Mouse (Mus musculus) liver, embryonic 11.5 days (tissue): ENCODE data around the gene Cln5. TPM values are rescaled to one million over a fixed set of nuclear protein-coding genes. Genes with fewer than 3 reads are reported as not detected.

Experiments used
- ATAC-seq: fragments of 200-750 bp; cut with Nextera tagmentation; replicated peaks from 2 replicates; pipeline ENCODE4 v1.8.0; 2017; ENCODE audit warnings: moderate number of reproducible peaks, mild to moderate bottlenecking, moderate TSS enrichment, moderate library complexity; ENCODE audit not compliant: low FRiP score
- DNase-seq: peaks from one replicate; pipeline ENCODE4 v3.0.0-alpha.2; 2017; ENCODE audit warnings: low spot score
- H3K27ac ChIP-seq: fragments of 300-500 bp; sonication (generic); 2 replicates; pipeline ENCODE4 v1.5.1; 2014; ENCODE audit warnings: mild to moderate bottlenecking, low read depth, low read length, control low read depth
- H3K27me3 ChIP-seq: fragments of 300-500 bp; sonication (generic); replicated peaks from 2 replicates; pipeline ENCODE4 v1.6.1; 2014; ENCODE audit warnings: low read length, mixed read lengths; ENCODE audit not compliant: control insufficient read depth, insufficient read depth
- H3K36me3 ChIP-seq: fragments of 300-500 bp; sonication (generic); 2 replicates; pipeline ENCODE4 v1.6.1; 2014; ENCODE audit warnings: mild to moderate bottlenecking, low read length, moderate library complexity, mixed read lengths; ENCODE audit not compliant: control insufficient read depth, insufficient read depth
- H3K4me1 ChIP-seq: fragments of 300-500 bp; sonication (generic); replicated peaks from 2 replicates; pipeline ENCODE4 v1.6.1; 2014; ENCODE audit warnings: low read length, mixed read lengths; ENCODE audit not compliant: control insufficient read depth, insufficient read depth
- H3K4me2 ChIP-seq: fragments of 300-500 bp; sonication (generic); 2 replicates; pipeline ENCODE4 v1.6.1; 2014; ENCODE audit warnings: mild to moderate bottlenecking, control low read depth, moderate library complexity
- H3K4me3 ChIP-seq: fragments of 300-500 bp; sonication (generic); 2 replicates; pipeline ENCODE4 v1.5.1; 2014; ENCODE audit warnings: low read depth, low read length, control low read depth
- H3K9ac ChIP-seq: fragments of 300-500 bp; sonication (generic); 2 replicates; pipeline ENCODE4 v1.6.1; 2014; ENCODE audit warnings: low read depth, low read length, control low read depth
- H3K9me3 ChIP-seq: fragments of 300-500 bp; sonication (generic); 2 replicates; pipeline ENCODE4 v1.6.1; 2016; ENCODE audit warnings: low read length, inconsistent platforms, mixed read lengths; ENCODE audit not compliant: control insufficient read depth
- WGBS: fragments of 180-500 bp; shearing (Covaris S2); extraction: QIAGEN DNeasy Blood & Tissue Kit; methylation state at CpG from one replicate; pipeline ENCODE4 v1.1.7; 2014; 5-methylcytosine and 5-hydroxymethylcytosine counted together
- polyA plus RNA-seq: library from polyadenylated mRNA; unstranded; fragments of >200 nt; fragmentation: Nextera tagmentation; extraction: Ambion mirVana; gene quantifications from 2 replicates; pipeline ENCODE4 v1.2.1, GENCODE M21; 2014

Cln5 gene
- polyA plus RNA-seq, 1 experiment from 2014 or later, result 29.4 TPM

GRCm38 (mm10) chr14:103073825-103074224 lies 3.8 kb downstream of the Cln5 start:
- H3K27ac ChIP-seq, result no peak overlapping the region
- 94% methylated on average over 8 of the region's 8 CpGs for WGBS
- peaks cover 17% of the 10 kb centered on the region for H3K36me3 ChIP-seq
- H3K4me2 ChIP-seq, result no peak overlapping the region
- 0 out of 2 replicates have a peak, but pooled peaks cover 6% of the 10 kb centered on the region for H3K4me1 ChIP-seq
- no peak for DNase-seq
- no peaks in the 10 kb centered on the region for H3K27me3 ChIP-seq
- no peak overlapping the region for H3K9ac ChIP-seq
- H3K4me3 ChIP-seq, result no peak overlapping the region
- no peak for ATAC-seq
- H3K9me3 ChIP-seq, result no peaks in the 10 kb centered on the region

- Histone ChIP-seq H3K4me2 (no peak overlapping the region), H3K27me3 (no peaks in the 10 kb centered on the region), H3K9ac (no peak overlapping the region), H3K27ac (no peak overlapping the region), H3K4me1 (0 out of 2 replicates have a peak, but pooled peaks cover 3% of the 10 kb centered on the region), H3K4me3 (no peak overlapping the region), H3K9me3 (no peaks in the 10 kb centered on the region), H3K36me3 (peaks cover 17% of the 10 kb centered on the region)
- no peak for ATAC-seq
- WGBS, result 66% methylated on average over 7 of the region's 7 CpGs
- DNase-seq, result no peak
Observed at GRCm38 (mm10) chr14:103075166-103075565, 5.2 kb downstream of the Cln5 start.

GRCm38 (mm10) chr14:103077272-103078005 lies 7.4 kb downstream of the Cln5 start:
- no peak overlapping the region for H3K4me3 ChIP-seq
- DNase-seq, result no peak
- no peak overlapping the region for H3K9ac ChIP-seq
- no peak for ATAC-seq
- no peak overlapping the region for H3K27ac ChIP-seq
- H3K4me2 ChIP-seq, result no peak overlapping the region
- 86% methylated on average over 9 of the region's 9 CpGs for WGBS
- peaks cover 17% of the 10 kb centered on the region for H3K36me3 ChIP-seq
- no peaks in the 10 kb centered on the region for H3K4me1 ChIP-seq
- H3K9me3 ChIP-seq, result no peaks in the 10 kb centered on the region
- H3K27me3 ChIP-seq, result no peaks in the 10 kb centered on the region

- Histone ChIP-seq H3K27ac (no peak overlapping the region), H3K4me1 (no peaks in the 10 kb centered on the region), H3K9ac (no peak overlapping the region), H3K27me3 (no peaks in the 10 kb centered on the region), H3K4me3 (no peak overlapping the region), H3K4me2 (no peak overlapping the region), H3K9me3 (no peaks in the 10 kb centered on the region), H3K36me3 (peaks cover 15% of the 10 kb centered on the region; the same call in 1 of the 2 replicates)
- WGBS, result 89% methylated on average over 16 of the region's 16 CpGs
- ATAC-seq (no peak), DNase-seq (no peak)
Observed at GRCm38 (mm10) chr14:103078006-103078912, 8.2 kb downstream of the Cln5 start.

GRCm38 (mm10) chr14:103079209-103079977 lies 9.4 kb downstream of the Cln5 start:
- Histone ChIP-seq H3K27me3 (no peaks in the 10 kb centered on the region), H3K36me3 (peaks cover 11% of the 10 kb centered on the region; the same call in 1 of the 2 replicates), H3K4me1 (no peaks in the 10 kb centered on the region), H3K27ac (no peak overlapping the region), H3K9me3 (no peaks in the 10 kb centered on the region), H3K4me2 (no peak overlapping the region), H3K4me3 (no peak overlapping the region), H3K9ac (no peak overlapping the region)
- no peak for ATAC-seq
- DNase-seq, result no peak
- 83% methylated on average over 9 of the region's 9 CpGs for WGBS

- ATAC-seq (peak; percentile 53), DNase-seq (no peak)
- no peak overlapping the region for H3K4me3 ChIP-seq
- H3K27me3 ChIP-seq, result no peaks in the 10 kb centered on the region
- peaks cover 8% of the 10 kb centered on the region; the same call in 1 of the 2 replicates for H3K4me1 ChIP-seq
- no peak overlapping the region for H3K9ac ChIP-seq
- WGBS, result 70% methylated on average over 1 of the region's 1 CpGs
- peak overlapping the region; percentile 63 for H3K27ac ChIP-seq
- H3K4me2 ChIP-seq, result no peak overlapping the region
- no peaks in the 10 kb centered on the region for H3K9me3 ChIP-seq
- peaks cover 29% of the 10 kb centered on the region for H3K36me3 ChIP-seq
Observed at GRCm38 (mm10) chr14:103085840-103086533, 16.0 kb downstream of the Cln5 start.

GRCm38 (mm10) chr14:103086671-103087324 lies 16.8 kb downstream of the Cln5 start:
- ATAC-seq, result peak; percentile 89
- peaks cover 29% of the 10 kb centered on the region for H3K36me3 ChIP-seq
- no peak for DNase-seq

More at GRCm38 (mm10) chr14:103086671-103087324, 16.8 kb downstream of the Cln5 start:
- H3K27ac ChIP-seq, result peak overlapping the region; percentile 63
- H3K4me2 ChIP-seq, result peak overlapping the region; percentile 6; the same call in 1 of the 2 replicates
- H3K4me3 ChIP-seq, result no peak overlapping the region
- no peaks in the 10 kb centered on the region for H3K27me3 ChIP-seq
- H3K9me3 ChIP-seq, result no peaks in the 10 kb centered on the region
- peaks cover 8% of the 10 kb centered on the region; the same call in 1 of the 2 replicates for H3K4me1 ChIP-seq
- H3K9ac ChIP-seq, result no peak overlapping the region
- WGBS, result 55% methylated on average over 4 of the region's 4 CpGs
